Mouse (Mus musculus): ENCODE results near the gene Serpina3g. TPM values are rescaled to one million over a fixed set of nuclear protein-coding genes. Genes with fewer than 3 reads are reported as not detected.

The Serpina3g gene
- polyA plus RNA-seq, 1 experiment from 2014 or later: 0.36 TPM

DNA sequence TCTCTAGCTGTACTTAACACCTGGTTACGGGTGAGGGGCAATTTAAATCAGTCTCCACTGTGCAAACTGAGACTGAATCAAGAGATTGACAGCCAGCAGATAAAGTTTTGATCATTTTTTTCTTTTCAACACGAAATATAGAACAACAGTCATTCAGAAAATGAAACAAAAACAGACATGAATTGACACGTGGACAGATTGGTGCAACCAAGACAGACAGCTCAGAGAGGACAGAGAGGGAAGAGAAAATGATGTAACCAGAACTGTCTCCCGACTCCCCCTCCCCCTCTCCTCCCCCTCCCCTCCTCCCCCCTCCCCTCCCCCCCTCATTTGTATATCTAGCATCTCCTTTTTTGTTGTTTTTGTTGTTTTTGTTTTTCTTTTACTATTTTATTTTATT lies 53.8 kb downstream of the Serpina3g start:
- no peaks in the 10 kb centered on the region for H3K4me1 ChIP-seq (replicated peaks)
- H3K36me3 ChIP-seq: no peaks in the 10 kb centered on the region
- WGBS: 56% methylated on average over 4 of the region's 4 CpGs
- H3K9ac ChIP-seq (replicated peaks): no peak overlapping the region
- no peaks in the 10 kb centered on the region for H3K9me3 ChIP-seq
- H3K27ac ChIP-seq: no peak overlapping the region
- H3K27me3 ChIP-seq: no peaks in the 10 kb centered on the region
- ATAC-seq: no peak
- no peak overlapping the region for H3K4me3 ChIP-seq (replicated peaks)
- no peak overlapping the region for H3K4me2 ChIP-seq (replicated peaks)

Other genes with a start within 250 kb of the Serpina3g start
- gene Serpina11, start 246.3 kb upstream of the Serpina3g start, polyA plus RNA-seq (2015; fragmentation: Nextera tagmentation; extraction: Ambion mirVana): not detected in 2 replicates
- gene Serpina9, start 222.5 kb upstream of the Serpina3g start, polyA plus RNA-seq (2015; fragmentation: Nextera tagmentation; extraction: Ambion mirVana): not detected in 2 replicates
- gene Serpina12, start 191.8 kb upstream of the Serpina3g start, polyA plus RNA-seq (2015; fragmentation: Nextera tagmentation; extraction: Ambion mirVana): not detected in 2 replicates
- gene Serpina5, start 135.1 kb upstream of the Serpina3g start, polyA plus RNA-seq (2015; fragmentation: Nextera tagmentation; extraction: Ambion mirVana): not detected in 2 replicates
- gene Serpina3a, start 123.5 kb upstream of the Serpina3g start, polyA plus RNA-seq (2015; fragmentation: Nextera tagmentation; extraction: Ambion mirVana): not detected in 2 replicates
- gene Serpina3b, start 108.2 kb upstream of the Serpina3g start, polyA plus RNA-seq (2015; fragmentation: Nextera tagmentation; extraction: Ambion mirVana): not detected in 2 replicates
- gene Serpina3c, start 82.4 kb upstream of the Serpina3g start, polyA plus RNA-seq (2015; fragmentation: Nextera tagmentation; extraction: Ambion mirVana): not detected in 2 replicates
- 0.07 and 0.13 TPM in 2 replicates for gene Serpina3f, start 21.7 kb upstream of the Serpina3g start, polyA plus RNA-seq (2015; fragmentation: Nextera tagmentation; extraction: Ambion mirVana)
- not detected in 2 replicates for gene Serpina3i, start 26.9 kb downstream of the Serpina3g start, polyA plus RNA-seq (2015; fragmentation: Nextera tagmentation; extraction: Ambion mirVana)
- gene Serpina3j, start 78.3 kb downstream of the Serpina3g start, polyA plus RNA-seq (2015; fragmentation: Nextera tagmentation; extraction: Ambion mirVana): not detected in 2 replicates
- not detected in 2 replicates for gene Serpina3k, start 102.2 kb downstream of the Serpina3g start, polyA plus RNA-seq (2015; fragmentation: Nextera tagmentation; extraction: Ambion mirVana)
- not detected in 2 replicates for gene Serpina3m, start 102.2 kb downstream of the Serpina3g start, polyA plus RNA-seq (2015; fragmentation: Nextera tagmentation; extraction: Ambion mirVana)
- gene Serpina3n, start 170.5 kb downstream of the Serpina3g start, polyA plus RNA-seq (2015; fragmentation: Nextera tagmentation; extraction: Ambion mirVana): not detected in 2 replicates
- gene Gsc, start 237.1 kb downstream of the Serpina3g start, polyA plus RNA-seq (2015; fragmentation: Nextera tagmentation; extraction: Ambion mirVana): 0.32 TPM in 1 of 2 replicates, not detected in the other

All from midbrain, embryonic 13.5 days (tissue).